Mouse (Mus musculus): Measurements from ENCODE around the gene Fndc3b. TPM values are rescaled to one million over a fixed set of nuclear protein-coding genes. Genes with fewer than 3 reads are reported as not detected.
"Not testable (repeated sequence)": the region's sequence is repeated elsewhere in the genome, so short reads cannot be mapped to it uniquely, and the experiment has no call there.

Gene Fndc3b
- polyA plus RNA-seq, 1 experiment from 2014 or later = 10.5 TPM

- ATAC-seq (replicated peaks; ENCODE audit: insufficient number of reproducible peaks, low FRiP score, low TSS enrichment, low read depth) (no peak), DNase-seq (ENCODE audit: low spot score) (no peak)
- H3K36me3 ChIP-seq (replicated peaks; ENCODE audit: control insufficient read depth, insufficient read depth, low read depth, low read length) = no peaks in the 10 kb centered on the region
- no peak overlapping the region for H3K27ac ChIP-seq (replicated peaks; ENCODE audit: low read depth, low read length)
- no peak overlapping the region for H3K4me2 ChIP-seq (ENCODE audit: low read depth, low read length)
- H3K9me3 ChIP-seq (replicated peaks; ENCODE audit: control insufficient read depth, low read length) = no peaks in the 10 kb centered on the region
- WGBS = 79% methylated on average over 2 of the region's 2 CpGs
- no peak overlapping the region for H3K9ac ChIP-seq (replicated peaks; ENCODE audit: low read length)
- no peaks in the 10 kb centered on the region for H3K4me1 ChIP-seq (ENCODE audit: control insufficient read depth, insufficient read depth, low read length)
- no peaks in the 10 kb centered on the region for H3K27me3 ChIP-seq (ENCODE audit: control insufficient read depth, insufficient read depth, low read length)
- no peak overlapping the region for H3K4me3 ChIP-seq (ENCODE audit: low read depth, low read length)
These were observed 231.7 kb downstream of the Fndc3b start for GRCm38 (mm10) chr3:27479378-27479777.

DNA sequence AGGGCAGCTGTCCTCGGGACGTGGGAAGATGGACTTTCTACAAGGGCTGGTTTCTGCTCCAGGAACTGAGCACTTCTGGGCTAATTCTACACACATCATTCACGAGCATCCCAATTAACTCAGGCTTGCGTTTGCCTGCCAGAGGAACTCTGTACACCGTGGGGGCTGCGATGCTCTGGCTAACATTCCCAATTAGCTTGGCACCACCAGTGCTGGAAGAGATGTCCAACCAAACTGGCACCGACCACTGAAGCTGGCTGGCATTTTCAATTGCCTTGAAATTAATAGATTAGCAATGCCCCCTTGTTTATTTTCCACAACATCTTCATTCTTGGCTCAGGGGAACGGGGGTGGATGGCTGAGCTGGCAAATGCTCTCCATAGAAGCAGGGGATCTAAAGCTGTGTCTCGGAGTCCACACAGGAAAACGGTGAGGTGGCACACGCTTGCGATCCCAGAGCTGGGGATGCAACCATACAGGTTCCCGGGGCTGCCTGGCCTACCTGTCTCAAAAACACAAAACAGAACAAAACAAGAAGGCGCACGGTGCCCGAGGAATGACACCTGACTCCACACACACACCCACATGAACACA is 232.4 kb downstream of the Fndc3b start:
- Histone ChIP-seq H3K27me3 (ENCODE audit: control insufficient read depth, insufficient read depth, low read length) (no peaks in the 10 kb centered on the region), H3K4me2 (ENCODE audit: low read depth, low read length) (no peak overlapping the region), H3K27ac (replicated peaks; ENCODE audit: low read depth, low read length) (no peak overlapping the region), H3K9ac (replicated peaks; ENCODE audit: low read length) (no peak overlapping the region), H3K36me3 (replicated peaks; ENCODE audit: control insufficient read depth, insufficient read depth, low read depth, low read length) (no peaks in the 10 kb centered on the region), H3K4me3 (ENCODE audit: low read depth, low read length) (no peak overlapping the region), H3K4me1 (ENCODE audit: control insufficient read depth, insufficient read depth, low read length) (no peaks in the 10 kb centered on the region), H3K9me3 (replicated peaks; ENCODE audit: control insufficient read depth, low read length) (no peaks in the 10 kb centered on the region)
- no peak for ATAC-seq (replicated peaks; ENCODE audit: insufficient number of reproducible peaks, low FRiP score, low TSS enrichment, low read depth)
- DNase-seq (ENCODE audit: low spot score) = no peak
- 88% methylated on average over 16 of the region's 16 CpGs for WGBS

DNA sequence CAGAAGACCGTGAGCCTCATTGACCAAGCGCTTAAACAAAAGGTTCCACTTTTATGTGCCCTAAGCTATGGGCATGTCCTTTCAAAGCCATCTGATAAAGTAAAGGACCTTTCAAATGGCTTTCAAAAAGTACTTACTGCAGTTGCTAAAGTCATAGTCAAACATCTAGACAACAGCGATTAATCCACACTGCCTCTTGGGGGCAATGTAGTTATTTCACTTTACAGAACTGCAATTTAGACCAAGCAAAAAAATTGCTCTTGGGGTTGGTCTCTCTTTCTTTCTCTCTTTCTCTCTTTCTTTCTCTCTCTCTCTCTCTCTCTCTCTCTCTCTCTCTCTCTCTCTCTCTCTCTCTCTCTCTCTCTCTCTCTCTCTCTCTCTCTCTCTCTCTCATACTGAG is 233.4 kb downstream of the Fndc3b start:
- not testable (repeated sequence) for H3K9me3 ChIP-seq (replicated peaks; ENCODE audit: control insufficient read depth, low read length); H3K4me2 ChIP-seq (ENCODE audit: low read depth, low read length); H3K4me3 ChIP-seq (ENCODE audit: low read depth, low read length); H3K9ac ChIP-seq (replicated peaks; ENCODE audit: low read length); H3K27ac ChIP-seq (replicated peaks; ENCODE audit: low read depth, low read length); H3K27me3 ChIP-seq (ENCODE audit: control insufficient read depth, insufficient read depth, low read length); DNase-seq (ENCODE audit: low spot score); H3K4me1 ChIP-seq (ENCODE audit: control insufficient read depth, insufficient read depth, low read length); H3K36me3 ChIP-seq (replicated peaks; ENCODE audit: control insufficient read depth, insufficient read depth, low read depth, low read length); ATAC-seq (replicated peaks; ENCODE audit: insufficient number of reproducible peaks, low FRiP score, low TSS enrichment, low read depth)
- WGBS = 92% methylated on average over 3 of the region's 3 CpGs

GRCm38 (mm10) chr3:27475899-27476298 is 235.2 kb downstream of the Fndc3b start:
- H3K4me2 ChIP-seq (ENCODE audit: low read depth, low read length) = no peak overlapping the region
- WGBS = 80% methylated on average over 7 of the region's 7 CpGs
- no peak overlapping the region for H3K9ac ChIP-seq (replicated peaks; ENCODE audit: low read length)
- no peak for DNase-seq (ENCODE audit: low spot score)
- no peak for ATAC-seq (replicated peaks; ENCODE audit: insufficient number of reproducible peaks, low FRiP score, low TSS enrichment, low read depth)
- H3K4me1 ChIP-seq (ENCODE audit: control insufficient read depth, insufficient read depth, low read length) = no peaks in the 10 kb centered on the region
- no peaks in the 10 kb centered on the region for H3K9me3 ChIP-seq (replicated peaks; ENCODE audit: control insufficient read depth, low read length)
- H3K4me3 ChIP-seq (ENCODE audit: low read depth, low read length) = no peak overlapping the region
- H3K27ac ChIP-seq (replicated peaks; ENCODE audit: low read depth, low read length) = no peak overlapping the region
- H3K36me3 ChIP-seq (replicated peaks; ENCODE audit: control insufficient read depth, insufficient read depth, low read depth, low read length) = no peaks in the 10 kb centered on the region
- H3K27me3 ChIP-seq (ENCODE audit: control insufficient read depth, insufficient read depth, low read length) = no peaks in the 10 kb centered on the region

DNA sequence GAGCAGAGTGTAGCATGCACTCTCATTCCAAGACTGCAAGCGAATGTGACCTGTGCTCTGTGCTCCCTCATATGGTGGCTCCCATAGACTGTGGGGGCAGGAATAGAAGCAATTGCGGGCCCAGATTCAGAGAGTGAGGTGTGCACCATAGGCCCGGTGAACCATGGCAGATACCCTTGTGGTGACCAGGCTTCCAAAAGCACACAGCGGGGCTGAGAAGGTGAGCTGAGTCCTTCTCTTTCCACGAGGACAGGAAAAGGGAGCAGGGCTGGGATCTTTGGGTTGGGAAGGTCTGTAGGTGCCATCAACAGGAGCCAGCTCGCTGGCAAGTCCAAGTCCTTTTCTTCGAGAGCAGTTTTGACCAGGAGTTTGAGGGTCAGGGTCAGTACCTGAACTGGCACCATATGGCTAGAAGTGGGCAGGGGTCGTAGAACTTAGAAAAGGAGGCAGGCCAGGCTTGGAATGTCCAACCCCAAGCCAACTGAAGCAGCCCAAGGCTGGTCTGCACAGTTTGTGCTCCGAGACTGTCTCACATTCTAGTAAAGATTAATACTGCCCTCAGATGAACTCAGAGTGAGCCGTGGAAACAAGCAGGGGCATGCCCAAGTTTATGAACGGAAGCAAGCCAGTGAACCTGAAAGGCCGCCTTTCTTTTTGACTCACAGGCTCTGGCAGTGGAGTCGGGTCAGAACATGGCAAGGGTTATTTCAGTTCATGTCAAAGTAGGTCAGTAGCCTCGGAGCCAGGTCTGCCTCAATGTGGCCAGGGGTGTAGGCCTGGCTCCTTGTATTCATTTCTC is 237.1 kb downstream of the Fndc3b start:
- 88% methylated on average over 14 of the region's 14 CpGs for WGBS
- no peaks in the 10 kb centered on the region for H3K27me3 ChIP-seq (ENCODE audit: control insufficient read depth, insufficient read depth, low read length)
- no peak overlapping the region for H3K4me3 ChIP-seq (ENCODE audit: low read depth, low read length)
- ATAC-seq (replicated peaks; ENCODE audit: insufficient number of reproducible peaks, low FRiP score, low TSS enrichment, low read depth) (no peak), DNase-seq (ENCODE audit: low spot score) (peak; percentile 21)
- no peak overlapping the region for H3K9ac ChIP-seq (replicated peaks; ENCODE audit: low read length)
- H3K27ac ChIP-seq (replicated peaks; ENCODE audit: low read depth, low read length) = no peak overlapping the region
- H3K4me1 ChIP-seq (ENCODE audit: control insufficient read depth, insufficient read depth, low read length) = no peaks in the 10 kb centered on the region
- H3K36me3 ChIP-seq (replicated peaks; ENCODE audit: control insufficient read depth, insufficient read depth, low read depth, low read length) = no peaks in the 10 kb centered on the region
- no peaks in the 10 kb centered on the region for H3K9me3 ChIP-seq (replicated peaks; ENCODE audit: control insufficient read depth, low read length)
- H3K4me2 ChIP-seq (ENCODE audit: low read depth, low read length) = no peak overlapping the region

DNA sequence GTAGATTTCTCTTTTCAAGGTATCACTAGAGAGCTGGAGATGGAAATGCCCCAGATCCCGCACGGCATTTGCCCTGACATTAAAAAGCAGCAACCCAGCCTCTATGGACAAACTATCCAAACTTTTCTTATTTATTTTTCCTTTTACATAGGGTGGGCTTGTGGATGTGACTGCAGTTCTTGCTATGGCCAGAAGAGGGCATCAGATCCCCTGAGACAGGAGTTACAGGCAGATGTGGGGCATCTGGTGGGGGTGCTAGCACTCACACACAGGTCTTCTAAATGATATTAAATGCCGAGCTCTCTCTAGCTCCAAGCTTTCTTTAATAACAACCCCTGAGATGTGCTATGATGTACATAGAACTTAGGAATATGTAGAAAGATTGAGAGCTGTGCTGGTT is 238.3 kb downstream of the Fndc3b start:
- no peaks in the 10 kb centered on the region for H3K4me1 ChIP-seq (ENCODE audit: control insufficient read depth, insufficient read depth, low read length)
- H3K27ac ChIP-seq (replicated peaks; ENCODE audit: low read depth, low read length) = no peak overlapping the region
- H3K36me3 ChIP-seq (replicated peaks; ENCODE audit: control insufficient read depth, insufficient read depth, low read depth, low read length) = no peaks in the 10 kb centered on the region
- WGBS = 93% methylated on average over 3 of the region's 3 CpGs
- no peak for DNase-seq (ENCODE audit: low spot score)
- no peak overlapping the region for H3K9ac ChIP-seq (replicated peaks; ENCODE audit: low read length)
- no peaks in the 10 kb centered on the region for H3K9me3 ChIP-seq (replicated peaks; ENCODE audit: control insufficient read depth, low read length)
- ATAC-seq (replicated peaks; ENCODE audit: insufficient number of reproducible peaks, low FRiP score, low TSS enrichment, low read depth) = no peak
- H3K4me2 ChIP-seq (ENCODE audit: low read depth, low read length) = no peak overlapping the region
- no peaks in the 10 kb centered on the region for H3K27me3 ChIP-seq (ENCODE audit: control insufficient read depth, insufficient read depth, low read length)
- H3K4me3 ChIP-seq (ENCODE audit: low read depth, low read length) = no peak overlapping the region

- H3K4me2 ChIP-seq (ENCODE audit: low read depth, low read length) = no peak overlapping the region
- H3K27me3 ChIP-seq (ENCODE audit: control insufficient read depth, insufficient read depth, low read length) = no peaks in the 10 kb centered on the region
- ATAC-seq (replicated peaks; ENCODE audit: insufficient number of reproducible peaks, low FRiP score, low TSS enrichment, low read depth) (no peak), DNase-seq (ENCODE audit: low spot score) (no peak)
- no peaks in the 10 kb centered on the region for H3K4me1 ChIP-seq (ENCODE audit: control insufficient read depth, insufficient read depth, low read length)
- WGBS = 81% methylated on average over 8 of the region's 8 CpGs
- no peaks in the 10 kb centered on the region for H3K36me3 ChIP-seq (replicated peaks; ENCODE audit: control insufficient read depth, insufficient read depth, low read depth, low read length)
- no peak overlapping the region for H3K4me3 ChIP-seq (ENCODE audit: low read depth, low read length)
- no peaks in the 10 kb centered on the region for H3K9me3 ChIP-seq (replicated peaks; ENCODE audit: control insufficient read depth, low read length)
- H3K27ac ChIP-seq (replicated peaks; ENCODE audit: low read depth, low read length) = no peak overlapping the region
- H3K9ac ChIP-seq (replicated peaks; ENCODE audit: low read length) = no peak overlapping the region
These were observed 240.3 kb downstream of the Fndc3b start for GRCm38 (mm10) chr3:27470781-27471180.

- no peaks in the 10 kb centered on the region; the same call in 1 of the 2 replicates for H3K36me3 ChIP-seq (replicated peaks; ENCODE audit: control insufficient read depth, insufficient read depth, low read depth, low read length)
- H3K27ac ChIP-seq (replicated peaks; ENCODE audit: low read depth, low read length) = no peak overlapping the region
- no peaks in the 10 kb centered on the region for H3K4me1 ChIP-seq (ENCODE audit: control insufficient read depth, insufficient read depth, low read length)
- no peaks in the 10 kb centered on the region for H3K9me3 ChIP-seq (replicated peaks; ENCODE audit: control insufficient read depth, low read length)
- H3K4me3 ChIP-seq (ENCODE audit: low read depth, low read length) = no peak overlapping the region
- H3K9ac ChIP-seq (replicated peaks; ENCODE audit: low read length) = no peak overlapping the region
- DNase-seq (ENCODE audit: low spot score) (no peak), ATAC-seq (replicated peaks; ENCODE audit: insufficient number of reproducible peaks, low FRiP score, low TSS enrichment, low read depth) (no peak)
- no peak overlapping the region for H3K4me2 ChIP-seq (ENCODE audit: low read depth, low read length)
- WGBS = 95% methylated on average over 8 of the region's 8 CpGs
- no peaks in the 10 kb centered on the region for H3K27me3 ChIP-seq (ENCODE audit: control insufficient read depth, insufficient read depth, low read length)
These were observed 241.1 kb downstream of the Fndc3b start for GRCm38 (mm10) chr3:27469971-27470370.
